Mouse (Mus musculus) liver, adult 2 months (tissue): ENCODE results near the gene Trpm8.

Experiments used
- CTCF ChIP-seq: fragments of 200-500 bp; IDR thresholded peaks from 2 replicates; pipeline ENCODE4 v1.5.1; 2011; ENCODE audit warnings: low read depth, low read length, control low read depth
- POLR2A ChIP-seq: fragments of 200-500 bp; IDR thresholded peaks from 2 replicates; pipeline ENCODE4 v1.6.1; 2011; ENCODE audit warnings: low read length, control low read depth; ENCODE audit not compliant: insufficient read depth; ENCODE audit errors: extremely low read depth

DNA sequence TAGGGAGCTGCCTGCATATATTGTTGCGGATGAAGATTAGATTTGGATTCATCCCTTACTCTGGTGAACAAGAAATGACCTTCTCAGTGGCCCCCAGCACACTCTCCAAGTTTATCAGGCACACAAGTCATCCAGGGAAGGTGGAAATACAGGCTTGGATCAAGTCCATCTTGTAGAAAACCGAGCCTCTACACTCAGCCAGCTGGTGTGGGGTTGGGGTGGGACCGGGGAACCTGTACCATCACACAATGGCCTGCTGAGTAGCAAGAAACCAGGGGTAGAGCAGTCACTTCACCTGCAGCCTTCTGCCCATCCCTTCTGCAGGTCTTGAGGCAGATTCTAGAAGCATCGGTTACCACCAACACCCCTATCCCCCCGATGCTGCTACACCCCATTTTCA, 42.8 kb upstream of the Trpm8 start:
- TF ChIP-seq POLR2A (no peak), CTCF (no peak)
